Mouse (Mus musculus): Measurements from ENCODE around the gene Runx3.

DNA sequence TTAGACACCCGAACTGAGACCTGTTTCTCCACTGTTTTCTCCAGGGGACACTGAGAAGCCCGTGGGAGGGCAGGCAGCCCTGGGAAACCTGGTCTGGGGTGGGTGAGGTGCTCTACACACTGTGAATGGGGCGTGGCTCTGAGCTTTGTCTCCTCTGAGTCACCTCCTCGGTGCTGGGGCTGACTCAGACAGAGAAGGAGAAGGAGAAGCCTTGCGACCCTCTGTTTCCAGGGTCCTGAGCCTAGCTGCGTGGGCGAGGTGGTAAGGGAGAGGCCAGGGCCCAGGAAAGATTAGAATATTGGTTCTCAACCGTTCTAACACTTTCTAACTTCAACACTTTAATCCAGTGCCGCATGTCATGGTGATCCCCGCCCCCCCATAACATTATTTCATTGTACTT, 46.9 kb upstream of the Runx3 start:
- TF ChIP-seq CTCF (IDR thresholded peaks at IDR 0.05; ENCODE audit: extremely low read depth, insufficient read depth, insufficient read length, insufficient replicate concordance) (no peak), POLR2A (IDR thresholded peaks at IDR 0.05; ENCODE audit: low read depth, low read length) (no peak)
